9 mouse cellular contexts compared by ENCODE assay signal in genomic region chr1:134201751-134202420, GRCm38 (mm10). TPM values are rescaled to one million over a fixed set of nuclear protein-coding genes. Genes with fewer than 3 reads are reported as not detected.
A peak's percentile ranks its signal among the peaks of the same experiment; 100 is the strongest.
DNase-seq lines count a peak whose midpoint lies in the region; ATAC-seq and TF ChIP-seq lines count a peak whose summit lies in the region.
"Had no signal": no experiment of that assay in that cellular context is flagged by ENCODE, and none has a peak within 500 bp of the region (broad histone marks: within the 10 kb centered on the region; RNA-seq: fewer than 3 reads in every experiment).

No protein-coding gene starts in this region.

- no peak overlapping the region for H3K27ac ChIP-seq in midbrain, embryonic 14.5 days (replicated peaks; ENCODE audit: low read depth, low read length)
- H3K27ac ChIP-seq in midbrain, embryonic 13.5 days: no peak overlapping the region
- H3K27ac ChIP-seq in heart, postnatal 0 days (ENCODE audit: low read depth): no peak overlapping the region
- H3K27ac ChIP-seq: heart, embryonic 15.5 days had no signal

- ATAC-seq in midbrain, embryonic 14.5 days (ENCODE audit: low FRiP score, low TSS enrichment): no peak
- no peak for ATAC-seq in midbrain, embryonic 13.5 days
- ATAC-seq in heart, postnatal 0 days (ENCODE audit: insufficient read depth, low read depth): no peak; the same call in 1 of the 2 replicates

- DNase-seq in cerebellum, adult 18-20 months: peak; percentile 55 to 75
- DNase-seq in cerebellum, adult 11-12 months: no peak
- peak; percentile 45 for DNase-seq in midbrain, embryonic 14.5 days
- peak; percentile 73 for DNase-seq in brain, adult 2 months (ENCODE audit: low read depth, low spot score)
- DNase-seq in heart, postnatal 0 days (ENCODE audit: low spot score): no peak
- DNase-seq in lung, postnatal 36 days: peak; percentile 79
- DNase-seq in frontal cortex, postnatal 10 days (ENCODE audit: low spot score in 2 of 2): no peak

- no peaks in the 10 kb centered on the region for H3K9me3 ChIP-seq in midbrain, embryonic 14.5 days (ENCODE audit: control insufficient read depth, low read length)
- no peaks in the 10 kb centered on the region for H3K9me3 ChIP-seq in midbrain, embryonic 13.5 days
- no peaks in the 10 kb centered on the region for H3K9me3 ChIP-seq in heart, postnatal 0 days (replicated peaks; ENCODE audit: control insufficient read depth, low read length)
- H3K9me3 ChIP-seq: heart, embryonic 15.5 days had no signal

- TF ChIP-seq CTCF in heart, postnatal 0 days (IDR thresholded peaks at IDR 0.05; ENCODE audit: low read depth): peak; percentile 74

- no peaks in the 10 kb centered on the region for H3K4me1 ChIP-seq in midbrain, embryonic 14.5 days (ENCODE audit: control insufficient read depth, insufficient read depth, low read length)
- 0 out of 2 replicates have a peak, but pooled peaks cover 4% of the 10 kb centered on the region for H3K4me1 ChIP-seq in midbrain, embryonic 13.5 days (replicated peaks)
- H3K4me1 ChIP-seq in heart, postnatal 0 days (ENCODE audit: control insufficient read depth, insufficient read depth): peaks cover 12% of the 10 kb centered on the region

- H3K4me3 ChIP-seq in midbrain, embryonic 14.5 days (replicated peaks; ENCODE audit: low read depth, low read length): no peak overlapping the region
- no peak overlapping the region for H3K4me3 ChIP-seq in midbrain, embryonic 13.5 days (replicated peaks)
- H3K4me3 ChIP-seq in heart, postnatal 0 days (ENCODE audit: low read depth, low read length): no peak overlapping the region
- H3K4me3 ChIP-seq: heart, embryonic 15.5 days had no signal

- no peaks in the 10 kb centered on the region for H3K27me3 ChIP-seq in midbrain, embryonic 14.5 days (ENCODE audit: control insufficient read depth, insufficient read depth, low read length)
- H3K27me3 ChIP-seq in midbrain, embryonic 13.5 days: 0 out of 2 replicates have a peak, but pooled peaks cover 3% of the 10 kb centered on the region
- no peaks in the 10 kb centered on the region for H3K27me3 ChIP-seq in heart, postnatal 0 days (ENCODE audit: control insufficient read depth, insufficient read depth, low read length)
- H3K27me3 ChIP-seq: heart, embryonic 15.5 days had no signal

- 43% methylated on average over 3 of the region's 3 CpGs for WGBS in midbrain, embryonic 14.5 days
- WGBS in midbrain, embryonic 13.5 days: 34% methylated on average over 3 of the region's 3 CpGs
- 45% methylated on average over 3 of the region's 3 CpGs for WGBS in heart, postnatal 0 days

- H3K4me2 ChIP-seq in midbrain, embryonic 14.5 days (ENCODE audit: low read length): no peak overlapping the region
- H3K4me2 ChIP-seq in midbrain, embryonic 13.5 days (replicated peaks): no peak overlapping the region
- no peak overlapping the region for H3K4me2 ChIP-seq in heart, postnatal 0 days (ENCODE audit: low read depth, low read length)
- H3K4me2 ChIP-seq: heart, embryonic 15.5 days had no signal

- no peak overlapping the region for H3K9ac ChIP-seq in midbrain, embryonic 14.5 days (replicated peaks; ENCODE audit: low read length)
- H3K9ac ChIP-seq in midbrain, embryonic 13.5 days (replicated peaks): no peak overlapping the region
- no peak overlapping the region for H3K9ac ChIP-seq in heart, postnatal 0 days (replicated peaks; ENCODE audit: low read depth, low read length)
- H3K9ac ChIP-seq: heart, embryonic 15.5 days had no signal

- no peak for TF ChIP-seq EP300 in heart, postnatal 0 days (IDR thresholded peaks at IDR 0.05; ENCODE audit: low read depth)

- H3K36me3 ChIP-seq in midbrain, embryonic 14.5 days (ENCODE audit: control insufficient read depth, insufficient read depth, low read length): no peaks in the 10 kb centered on the region
- H3K36me3 ChIP-seq in midbrain, embryonic 13.5 days: no peaks in the 10 kb centered on the region
- no peaks in the 10 kb centered on the region; the same call in 1 of the 2 replicates for H3K36me3 ChIP-seq in heart, postnatal 0 days (replicated peaks; ENCODE audit: control insufficient read depth, insufficient read depth, low read length)

RNA-seq across cellular contexts. Expression of gene Mybph, which starts 8.6 kb away (rescaled TPM):
- 0.12 TPM in 1 of 2 replicates, not detected in the other for polyA plus RNA-seq in midbrain, embryonic 14.5 days (2014; fragmentation: Nextera tagmentation; extraction: Ambion mirVana)
- polyA plus RNA-seq in midbrain, embryonic 13.5 days (2015; fragmentation: Nextera tagmentation; extraction: Ambion mirVana): 0.09 and 0.19 TPM in 2 replicates
- total RNA-seq in heart, postnatal 0 days (2014; rRNA removed; ENCODE audit: low replicate concordance): not detected in 2 replicates
- 0.12 TPM in 2 replicates for polyA plus RNA-seq in heart, postnatal 0 days (2015; fragmentation: Nextera tagmentation; extraction: Ambion mirVana)

RNA-seq across cellular contexts. Expression of gene Chil1, which starts 19.9 kb away (rescaled TPM):
- polyA plus RNA-seq in midbrain, embryonic 14.5 days (2014; fragmentation: Nextera tagmentation; extraction: Ambion mirVana): 3.6 and 3.7 TPM in 2 replicates
- 2.6 and 3.2 TPM in 2 replicates for polyA plus RNA-seq in midbrain, embryonic 13.5 days (2015; fragmentation: Nextera tagmentation; extraction: Ambion mirVana)
- 0.69 TPM in 1 of 2 replicates, not detected in the other for total RNA-seq in heart, postnatal 0 days (2014; rRNA removed; ENCODE audit: low replicate concordance)
- polyA plus RNA-seq in heart, postnatal 0 days (2015; fragmentation: Nextera tagmentation; extraction: Ambion mirVana): 0.59 and 0.95 TPM in 2 replicates

RNA-seq across cellular contexts. Expression of gene Adora1, which starts 33.3 kb away (rescaled TPM):
- polyA plus RNA-seq in midbrain, embryonic 14.5 days (2014; fragmentation: Nextera tagmentation; extraction: Ambion mirVana): 7.3 and 10.6 TPM in 2 replicates
- 4.6 TPM in 2 replicates for polyA plus RNA-seq in midbrain, embryonic 13.5 days (2015; fragmentation: Nextera tagmentation; extraction: Ambion mirVana)
- 15.5 and 29.2 TPM in 2 replicates for total RNA-seq in heart, postnatal 0 days (2014; rRNA removed; ENCODE audit: low replicate concordance)
- 11.7 and 12.9 TPM in 2 replicates for polyA plus RNA-seq in heart, postnatal 0 days (2015; fragmentation: Nextera tagmentation; extraction: Ambion mirVana)

Comparison
In these comparisons a context has a peak if more than half of its experiments do, and no peak if none do; other contexts are left out.
1. DNase-seq: peak in cerebellum, adult 18-20 months (2 of 2), midbrain, embryonic 14.5 days (single experiment), brain, adult 2 months (single experiment) and lung, postnatal 36 days (single experiment); none in cerebellum, adult 11-12 months (single experiment), heart, postnatal 0 days (single experiment) and frontal cortex, postnatal 10 days (0 of 2).